13 mouse cellular contexts compared by ENCODE assay signal in genomic region chr12:40979716-40980115, GRCm38 (mm10). TPM values are rescaled to one million over a fixed set of nuclear protein-coding genes. Genes with fewer than 3 reads are reported as not detected.
DNase-seq lines count a peak whose midpoint lies in the region.
"Had no signal": no experiment of that assay in that cellular context is flagged by ENCODE, and none has a peak within 500 bp of the region (broad histone marks: within the 10 kb centered on the region; RNA-seq: fewer than 3 reads in every experiment).

No protein-coding gene starts in this region.

- DNase-seq in cerebellum, postnatal 14 days: peak; percentile 13 to 23
- DNase-seq in cerebellum, adult 11 months: no peak
- peak; percentile 4 for DNase-seq in layer of hippocampus, adult 11-12 months (ENCODE audit: low spot score)
- no peak for DNase-seq in layer of hippocampus, postnatal 10 days (ENCODE audit: low spot score in 2 of 2)
- peak; percentile 23 to 29 for DNase-seq in right cerebral cortex, postnatal 10 days (ENCODE audit: low spot score in 2 of 2)
- no peak for DNase-seq in right cerebral cortex, postnatal 4 days
- DNase-seq in embryo, embryonic 11 days: no peak
- DNase-seq: adrenal gland, postnatal 36 days; kidney, adult 11 months; kidney, postnatal 4 days; lung, postnatal 4 days; right cerebral cortex, adult 18-20 months; thymus, adult 2 months had no signal

RNA-seq across cellular contexts. Expression of gene Immp2l, which starts 44.2 kb away (rescaled TPM):
- 1 to 10 TPM; 3.3 to 5.7 TPM for total RNA-seq in layer of hippocampus, postnatal 10 days (2021)

Comparison
In these comparisons a context has a peak if more than half of its experiments do, and no peak if none do; other contexts are left out.
1. DNase-seq: peak in cerebellum, postnatal 14 days (2 of 2), layer of hippocampus, adult 11-12 months (single experiment) and right cerebral cortex, postnatal 10 days (2 of 2); none in cerebellum, adult 11 months (single experiment), layer of hippocampus, postnatal 10 days (0 of 2), right cerebral cortex, postnatal 4 days (single experiment) and embryo, embryonic 11 days (single experiment).